Mouse (Mus musculus): ENCODE data around the gene Gpr85. TPM values are rescaled to one million over a fixed set of nuclear protein-coding genes. Genes with fewer than 3 reads are reported as not detected.

The Gpr85 gene
- polyA plus RNA-seq (2012; rRNA removed): 24.5 and 26.3 TPM in 2 replicates

DNA sequence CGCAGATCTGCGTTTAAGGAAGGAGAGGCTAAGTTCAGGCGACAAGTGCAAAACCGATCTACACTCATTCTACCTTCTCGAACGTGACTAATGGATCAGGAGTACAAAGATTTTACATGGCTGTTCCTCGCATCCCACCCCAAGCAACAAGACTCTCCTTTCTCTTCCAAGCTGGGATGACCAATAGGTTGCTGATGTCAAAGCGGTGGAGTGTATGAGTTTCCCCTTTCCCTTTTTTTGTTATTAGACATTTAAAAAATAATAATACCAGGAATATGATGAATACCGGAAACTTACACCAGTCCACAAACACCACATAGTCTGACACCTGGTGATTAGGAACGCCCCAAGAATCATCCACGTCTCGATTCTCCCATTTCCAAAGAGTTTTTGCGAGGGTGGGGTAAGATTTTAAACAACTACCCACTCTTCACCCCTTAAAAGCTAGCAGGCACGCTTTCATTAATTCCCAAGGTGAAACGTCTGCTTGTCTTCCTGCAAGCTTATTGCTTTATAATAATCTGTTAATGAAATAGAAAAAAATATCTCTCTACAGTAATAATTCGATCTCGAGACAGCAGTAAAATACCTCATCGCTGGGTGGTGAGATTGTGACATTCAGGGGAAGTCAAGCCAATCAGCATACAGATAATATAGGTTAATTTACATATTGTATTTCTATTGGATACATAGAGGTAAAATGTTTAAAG lies at the start of gene Gpr85:
Gpr85 (minus strand) TSS at position 598 of the 710 bp plus-strand sequence.
- 0 out of 2 replicates have a peak, but pooled peaks have one; percentile 19 for TF ChIP-seq POLR2A (IDR thresholded peaks at IDR 0.05; ENCODE audit: extremely low read depth, insufficient read depth, low read length)
- TF ChIP-seq CTCF (IDR thresholded peaks at IDR 0.05; ENCODE audit: extremely low read depth, insufficient read depth, low read length): no peak
- peak within 1 kb of the TSS; percentile 80 for H3K4me3 ChIP-seq (ENCODE audit: insufficient read depth, low read length)
- no peaks in the 10 kb centered on the region; the same call in 1 of the 2 replicates for H3K4me1 ChIP-seq (ENCODE audit: control insufficient read depth, insufficient read depth, low read length)
- peak within 1 kb of the TSS; percentile 99 for H3K27ac ChIP-seq (ENCODE audit: insufficient read depth, low read length)

DNA sequence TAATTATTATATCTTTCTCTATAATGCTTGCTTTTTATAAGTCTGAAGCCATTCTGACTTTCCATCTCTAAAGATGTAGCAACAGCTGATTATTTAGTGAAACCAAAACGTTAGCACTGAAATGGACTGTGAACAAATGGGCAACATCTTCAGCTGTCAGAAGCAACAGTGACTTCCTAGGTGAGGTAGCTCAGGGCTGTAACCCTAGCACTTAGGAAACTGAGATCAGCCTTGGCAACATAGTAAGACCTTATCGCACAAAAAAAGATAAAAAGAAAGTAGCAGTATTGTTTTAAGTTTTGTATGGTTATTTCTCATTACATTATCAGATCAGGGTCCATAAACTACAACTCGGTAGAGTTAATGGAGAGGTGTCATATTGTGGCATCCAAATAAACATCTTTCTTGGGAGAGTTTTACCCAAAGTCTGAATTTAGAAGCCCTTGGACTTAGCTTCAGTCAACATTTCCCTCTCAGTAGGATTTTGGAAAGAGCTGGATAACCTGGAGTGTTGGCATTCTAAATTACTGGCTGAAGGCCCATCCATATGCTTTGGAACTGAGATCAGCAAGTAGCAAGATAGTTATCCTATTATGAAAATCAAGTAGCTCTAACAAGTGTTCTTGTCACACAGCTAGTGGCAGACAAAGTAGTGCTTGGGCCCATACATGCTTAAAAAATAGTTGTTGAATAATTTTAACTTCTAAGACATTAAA lies 45.3 kb upstream of the Gpr85 start:
- H3K4me3 ChIP-seq (ENCODE audit: insufficient read depth, low read length): no peak overlapping the region
- H3K4me1 ChIP-seq (ENCODE audit: control insufficient read depth, insufficient read depth, low read length): no peaks in the 10 kb centered on the region
- TF ChIP-seq CTCF (IDR thresholded peaks at IDR 0.05; ENCODE audit: extremely low read depth, insufficient read depth, low read length) (no peak), POLR2A (IDR thresholded peaks at IDR 0.05; ENCODE audit: extremely low read depth, insufficient read depth, low read length) (no peak)
- H3K27ac ChIP-seq (ENCODE audit: insufficient read depth, low read length): no peak overlapping the region

DNA sequence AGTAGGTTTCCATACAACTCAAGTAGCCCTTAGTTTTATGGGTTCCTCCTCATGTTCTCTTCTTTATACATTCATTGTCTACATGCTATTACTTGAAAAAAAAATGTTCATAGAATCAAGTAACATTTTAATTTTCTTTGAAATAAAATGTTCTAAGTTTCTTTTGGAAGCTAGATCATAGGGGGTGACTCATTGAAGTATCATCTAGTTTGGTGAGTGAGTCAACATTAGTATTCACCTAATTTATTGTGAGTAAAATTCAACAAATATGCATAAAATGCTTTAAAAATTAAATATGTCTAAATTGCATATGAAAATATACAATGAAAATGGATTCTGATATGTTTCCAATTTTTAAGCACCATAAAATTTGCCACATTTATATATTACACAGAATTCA lies 43.2 kb upstream of the Gpr85 start:
- no peak for TF ChIP-seq CTCF (IDR thresholded peaks at IDR 0.05; ENCODE audit: extremely low read depth, insufficient read depth, low read length)
- TF ChIP-seq POLR2A (IDR thresholded peaks at IDR 0.05; ENCODE audit: extremely low read depth, insufficient read depth, low read length): no peak
- Histone ChIP-seq H3K4me3 (ENCODE audit: insufficient read depth, low read length) (no peak overlapping the region), H3K27ac (ENCODE audit: insufficient read depth, low read length) (no peak overlapping the region), H3K4me1 (ENCODE audit: control insufficient read depth, insufficient read depth, low read length) (no peaks in the 10 kb centered on the region)

DNA sequence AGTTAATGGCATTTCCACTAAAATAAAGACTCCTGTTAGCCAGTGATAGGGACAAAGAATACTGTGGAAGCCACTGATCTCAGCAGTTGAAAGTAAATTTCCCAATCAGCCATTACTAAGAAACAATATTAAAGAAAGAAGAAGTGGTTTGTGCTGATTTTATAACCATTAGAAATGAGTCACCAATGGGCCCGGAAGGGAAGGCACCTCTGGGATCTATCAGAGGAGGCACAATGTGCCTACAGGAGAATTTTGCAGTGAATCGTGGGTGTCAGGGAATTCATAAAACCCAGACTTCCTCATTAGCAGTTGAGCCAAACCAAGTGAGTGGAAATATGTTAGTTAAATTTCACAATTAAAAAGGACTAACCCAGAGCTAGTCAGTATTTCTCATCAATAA lies 34.2 kb upstream of the Gpr85 start:
- Histone ChIP-seq H3K4me3 (ENCODE audit: insufficient read depth, low read length) (no peak overlapping the region), H3K27ac (ENCODE audit: insufficient read depth, low read length) (no peak overlapping the region), H3K4me1 (ENCODE audit: control insufficient read depth, insufficient read depth, low read length) (peaks cover 1% of the 10 kb centered on the region; the same call in 1 of the 2 replicates)
- TF ChIP-seq CTCF (IDR thresholded peaks at IDR 0.05; ENCODE audit: extremely low read depth, insufficient read depth, low read length) (no peak), POLR2A (IDR thresholded peaks at IDR 0.05; ENCODE audit: extremely low read depth, insufficient read depth, low read length) (no peak)

DNA sequence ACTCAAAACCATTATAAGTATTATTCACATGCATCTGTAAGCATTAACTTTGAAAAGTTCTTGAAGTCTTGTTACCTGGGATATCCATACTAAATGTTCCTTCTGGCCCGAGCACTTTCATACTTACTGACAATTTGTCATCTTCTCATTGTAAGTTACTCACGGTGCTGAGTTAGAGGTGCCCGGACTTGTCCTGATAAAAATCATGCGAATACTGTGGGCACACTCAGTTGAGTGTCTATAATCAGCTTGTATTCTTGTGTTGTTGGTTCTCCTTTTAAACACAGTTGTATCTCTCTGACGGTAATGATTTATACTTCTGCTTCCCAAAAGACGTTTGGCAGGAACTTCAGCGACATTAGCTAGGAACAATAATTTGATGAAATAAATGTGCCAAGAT lies 32.3 kb upstream of the Gpr85 start:
- H3K27ac ChIP-seq (ENCODE audit: insufficient read depth, low read length): no peak overlapping the region
- peak overlapping the region; percentile 47; the same call in 1 of the 2 replicates for H3K4me3 ChIP-seq (ENCODE audit: insufficient read depth, low read length)
- TF ChIP-seq POLR2A (IDR thresholded peaks at IDR 0.05; ENCODE audit: extremely low read depth, insufficient read depth, low read length) (no peak), CTCF (IDR thresholded peaks at IDR 0.05; ENCODE audit: extremely low read depth, insufficient read depth, low read length) (no peak)
- peaks cover 1% of the 10 kb centered on the region; the same call in 1 of the 2 replicates for H3K4me1 ChIP-seq (ENCODE audit: control insufficient read depth, insufficient read depth, low read length)

DNA sequence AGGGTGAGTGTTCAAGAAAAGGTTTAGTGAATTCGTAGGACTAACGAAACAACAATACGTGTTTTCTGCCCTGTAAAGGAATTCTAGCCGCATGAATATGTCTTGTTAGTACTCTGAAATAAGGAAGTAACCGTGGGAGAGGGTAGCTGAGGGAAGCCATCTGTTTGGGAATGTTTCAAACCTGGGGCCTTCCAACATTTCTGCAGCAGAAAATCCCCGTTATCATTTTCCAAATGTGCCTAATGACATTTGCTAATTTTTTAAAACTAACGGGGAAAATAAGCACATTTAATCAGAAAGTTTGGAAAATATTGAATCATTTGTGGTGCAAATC lies 31.9 kb upstream of the Gpr85 start:
- no peak for TF ChIP-seq POLR2A (IDR thresholded peaks at IDR 0.05; ENCODE audit: extremely low read depth, insufficient read depth, low read length)
- TF ChIP-seq CTCF (IDR thresholded peaks at IDR 0.05; ENCODE audit: extremely low read depth, insufficient read depth, low read length): no peak
- Histone ChIP-seq H3K4me1 (ENCODE audit: control insufficient read depth, insufficient read depth, low read length) (peaks cover 1% of the 10 kb centered on the region; the same call in 1 of the 2 replicates), H3K27ac (ENCODE audit: insufficient read depth, low read length) (no peak overlapping the region), H3K4me3 (ENCODE audit: insufficient read depth, low read length) (peak overlapping the region; percentile 47)

DNA sequence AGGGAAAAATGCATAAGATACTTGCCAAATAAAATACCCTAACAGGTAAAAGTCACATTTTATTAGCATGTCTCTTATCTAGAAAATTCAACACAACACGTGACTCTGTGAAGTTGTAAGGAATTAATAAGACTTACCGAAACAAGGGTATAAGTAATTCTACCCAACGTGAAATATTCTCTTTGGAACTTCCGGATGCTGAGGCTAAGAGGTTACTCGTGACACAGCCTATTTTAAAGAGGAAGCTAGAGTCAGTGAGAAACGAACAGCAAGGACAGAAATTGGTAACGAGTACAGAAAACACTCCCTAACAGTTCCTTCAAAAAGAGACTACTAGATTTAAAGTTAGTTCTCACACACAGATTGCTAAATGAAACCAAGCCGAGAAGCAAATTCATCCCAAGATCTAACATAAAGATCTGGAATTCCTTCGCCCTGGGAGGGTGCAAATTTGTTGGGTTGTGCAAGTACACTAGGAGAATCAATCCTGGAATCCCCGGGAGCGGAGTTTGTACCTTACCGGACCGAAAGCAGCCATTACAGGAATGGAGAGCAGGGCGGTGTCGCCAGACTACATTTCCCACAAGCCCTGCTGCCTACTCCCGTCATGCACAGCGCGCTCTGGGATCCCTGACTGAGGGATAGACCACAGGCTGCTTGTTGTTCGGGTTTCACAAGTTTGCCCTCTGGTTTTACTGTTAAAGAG lies 31.3 kb upstream of the Gpr85 start, which contains the start of gene 2610001J05Rik:
2610001J05Rik (minus strand) TSS at position 600 of the 706 bp plus-strand sequence.
- Histone ChIP-seq H3K27ac (ENCODE audit: insufficient read depth, low read length) (no peak within 1 kb of the TSS), H3K4me3 (ENCODE audit: insufficient read depth, low read length) (peak within 1 kb of the TSS; percentile 47), H3K4me1 (ENCODE audit: control insufficient read depth, insufficient read depth, low read length) (peaks cover 1% of the 10 kb centered on the region; the same call in 1 of the 2 replicates)
- TF ChIP-seq POLR2A (IDR thresholded peaks at IDR 0.05; ENCODE audit: extremely low read depth, insufficient read depth, low read length): peak; percentile 98
- TF ChIP-seq CTCF (IDR thresholded peaks at IDR 0.05; ENCODE audit: extremely low read depth, insufficient read depth, low read length): no peak

DNA sequence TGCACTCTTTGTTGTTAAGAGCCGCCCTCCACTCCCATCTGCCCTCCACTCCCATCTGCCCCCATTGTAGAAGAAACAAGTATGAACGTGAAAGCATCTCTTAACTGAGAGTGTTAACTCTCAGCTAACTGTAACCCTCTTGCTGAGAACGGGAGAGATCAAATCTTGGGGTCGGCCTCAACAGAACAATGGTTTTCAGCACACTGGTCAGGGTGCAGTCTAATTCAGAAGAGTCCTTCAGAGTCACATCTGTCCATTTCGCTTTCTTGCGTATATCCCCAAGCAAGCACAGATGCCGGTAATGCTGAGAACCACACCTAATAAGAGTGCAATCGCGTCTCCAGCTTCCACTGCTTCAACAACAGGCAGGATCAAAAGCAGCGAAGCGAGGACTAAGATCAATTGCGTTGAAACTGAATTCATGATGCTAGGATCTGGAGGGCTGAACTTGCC lies 30.6 kb upstream of the Gpr85 start:
- Histone ChIP-seq H3K27ac (ENCODE audit: insufficient read depth, low read length) (no peak overlapping the region), H3K4me3 (ENCODE audit: insufficient read depth, low read length) (peak overlapping the region; percentile 5), H3K4me1 (ENCODE audit: control insufficient read depth, insufficient read depth, low read length) (peaks cover 1% of the 10 kb centered on the region; the same call in 1 of the 2 replicates)
- TF ChIP-seq CTCF (IDR thresholded peaks at IDR 0.05; ENCODE audit: extremely low read depth, insufficient read depth, low read length) (no peak), POLR2A (IDR thresholded peaks at IDR 0.05; ENCODE audit: extremely low read depth, insufficient read depth, low read length) (no peak)

DNA sequence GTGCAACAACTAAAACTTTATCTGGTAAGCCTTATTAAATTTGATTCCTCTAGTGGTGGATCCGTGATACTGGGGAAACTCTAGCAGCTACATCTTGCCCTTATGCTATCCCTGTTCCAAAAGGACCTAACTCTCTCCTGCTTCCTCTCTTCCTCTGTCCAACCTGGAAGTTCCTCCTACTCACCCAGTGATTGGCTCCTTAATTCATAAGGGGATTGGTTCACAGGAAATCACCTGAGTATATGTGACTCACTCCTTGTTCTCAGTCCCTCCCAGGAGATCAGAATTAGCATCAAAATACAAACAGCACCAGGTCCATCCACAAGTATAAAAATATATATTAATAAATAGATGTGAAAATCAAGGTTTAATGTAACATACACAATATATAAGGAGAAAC lies 20.9 kb upstream of the Gpr85 start:
- TF ChIP-seq POLR2A (IDR thresholded peaks at IDR 0.05; ENCODE audit: extremely low read depth, insufficient read depth, low read length) (no peak), CTCF (IDR thresholded peaks at IDR 0.05; ENCODE audit: extremely low read depth, insufficient read depth, low read length) (no peak)
- no peaks in the 10 kb centered on the region for H3K4me1 ChIP-seq (ENCODE audit: control insufficient read depth, insufficient read depth, low read length)
- no peak overlapping the region for H3K4me3 ChIP-seq (ENCODE audit: insufficient read depth, low read length)
- H3K27ac ChIP-seq (ENCODE audit: insufficient read depth, low read length): no peak overlapping the region
